Mouse (Mus musculus): ENCODE data around the gene Ccnq. TPM values are rescaled to one million over a fixed set of nuclear protein-coding genes. Genes with fewer than 3 reads are reported as not detected.
"Not testable (repeated sequence)": the region's sequence is repeated elsewhere in the genome, so short reads cannot be mapped to it uniquely, and the experiment has no call there.

The Ccnq gene
- total RNA-seq, 2 experiments from 2014 or later = 9.8 to 13.0 TPM

GRCm38 (mm10) chr11:78780002-78780401 lies 28.5 kb upstream of the Ccnq start:
- no peak for DNase-seq

GRCm38 (mm10) chr11:78777851-78778680 lies 26.5 kb upstream of the Ccnq start:
- H3K27ac ChIP-seq = no peak overlapping the region
- TF ChIP-seq CTCF (IDR thresholded peaks at IDR 0.05) = no peak
- intact Hi-C loops (cut with DNase I) = no loop called here
- no peak overlapping the region for H3K4me3 ChIP-seq
- no peak for DNase-seq

More at GRCm38 (mm10) chr11:78780002-78780401, 28.5 kb upstream of the Ccnq start:
- no peak overlapping the region for H3K4me3 ChIP-seq
- no peak for TF ChIP-seq CTCF (IDR thresholded peaks at IDR 0.05)
- no peak overlapping the region for H3K27ac ChIP-seq
- intact Hi-C loops (cut with DNase I) = no loop called here

DNA sequence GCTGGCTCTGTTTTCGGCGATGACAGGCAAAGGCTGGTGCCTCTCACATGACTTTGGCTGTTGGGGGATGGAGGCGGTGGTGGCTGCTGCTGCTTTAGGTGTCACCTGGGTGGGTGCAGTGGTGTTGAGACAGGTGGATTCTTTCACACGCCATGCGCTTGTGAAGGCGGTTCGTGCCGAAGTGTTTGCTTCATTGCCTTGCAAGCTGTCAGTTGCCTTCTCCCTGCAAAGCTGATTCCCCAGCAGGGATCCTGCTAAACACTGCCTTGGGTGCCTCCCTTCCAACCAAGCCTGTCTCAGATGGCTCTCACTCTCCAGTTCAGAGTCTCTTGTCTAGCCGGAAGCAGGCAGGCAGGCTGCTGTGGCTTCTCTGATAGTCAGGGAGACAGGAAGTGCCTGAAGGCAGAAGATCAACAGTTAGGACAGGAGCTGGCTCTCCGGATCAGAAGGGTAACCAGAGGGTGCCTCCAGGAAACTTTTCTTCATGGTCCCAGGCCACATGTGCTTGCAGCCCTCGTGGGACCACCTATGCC lies 20.3 kb upstream of the Ccnq start:
- no peak overlapping the region for H3K27ac ChIP-seq
- DNase-seq = no peak
- intact Hi-C loops (cut with DNase I) = no loop called here
- H3K4me3 ChIP-seq = no peak overlapping the region
- no peak for TF ChIP-seq CTCF (IDR thresholded peaks at IDR 0.05)

- no peak overlapping the region for H3K4me3 ChIP-seq
- no peak overlapping the region for H3K27ac ChIP-seq
- TF ChIP-seq CTCF (IDR thresholded peaks at IDR 0.05) = no peak
- intact Hi-C loops (cut with DNase I) = no loop called here
- DNase-seq = no peak
These were observed 18.9 kb upstream of the Ccnq start for GRCm38 (mm10) chr11:78770436-78770835.

DNA sequence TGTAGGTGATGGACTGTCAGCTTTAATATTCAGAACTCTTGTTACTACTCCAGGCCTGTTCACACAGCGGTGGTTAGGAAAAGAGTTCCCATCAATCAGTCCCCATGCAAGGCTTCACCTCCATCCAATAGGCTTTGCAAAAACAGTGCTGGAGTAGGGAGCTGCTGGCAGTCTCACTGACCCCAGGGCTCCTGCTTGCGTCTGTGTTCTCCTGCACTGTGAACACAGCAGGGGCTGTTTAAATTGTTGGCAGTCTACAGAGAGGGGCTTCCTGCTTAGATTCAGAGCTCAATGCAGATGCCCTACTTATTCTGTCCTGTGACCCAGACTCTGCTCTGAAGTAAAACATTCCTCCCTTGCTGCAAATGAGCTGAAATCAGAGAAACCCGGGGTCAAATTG lies 17.2 kb upstream of the Ccnq start:
- TF ChIP-seq CTCF (IDR thresholded peaks at IDR 0.05) = no peak
- H3K4me3 ChIP-seq = no peak overlapping the region
- intact Hi-C loops (cut with DNase I) = no loop called here
- no peak for DNase-seq
- H3K27ac ChIP-seq = no peak overlapping the region

DNA sequence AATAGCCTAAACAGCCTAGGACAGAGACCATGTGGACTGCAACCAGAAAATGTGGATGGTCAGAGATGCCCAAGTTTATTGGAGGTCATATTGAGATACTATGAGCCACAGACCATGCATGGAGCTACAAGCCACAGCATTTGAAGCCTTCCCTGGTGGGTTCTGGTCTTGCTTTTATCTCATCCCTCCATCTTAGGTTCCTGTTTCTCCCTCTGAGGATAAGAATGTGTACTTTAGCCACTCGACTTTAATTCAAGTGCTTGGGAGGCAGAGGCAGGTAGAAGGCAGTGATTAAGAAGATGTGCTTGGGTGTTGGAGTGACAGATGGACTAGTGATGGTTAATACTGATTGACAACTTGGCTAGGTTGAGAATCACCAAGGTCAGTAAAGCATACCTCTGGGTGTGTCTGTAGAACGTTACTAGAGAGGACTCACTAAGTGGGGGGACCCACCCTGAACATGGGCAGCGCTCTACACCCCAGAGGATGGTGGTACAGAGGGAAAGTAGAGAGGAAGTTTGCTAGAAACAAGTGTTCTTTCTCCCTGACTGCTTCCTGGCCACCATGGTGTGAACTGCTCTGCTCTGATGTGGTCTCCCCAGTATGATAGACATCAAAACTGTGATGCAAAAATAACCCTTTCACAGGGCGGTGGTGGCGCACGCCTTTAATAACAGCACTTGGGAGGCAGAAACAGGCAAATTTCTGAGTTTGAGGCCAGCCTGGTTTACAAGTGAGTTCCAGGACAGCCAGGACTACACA lies 14.7 kb upstream of the Ccnq start:
- intact Hi-C loops (cut with DNase I) = no loop called here
- no peak for DNase-seq
- H3K27ac ChIP-seq = no peak overlapping the region
- no peak overlapping the region for H3K4me3 ChIP-seq
- TF ChIP-seq CTCF (IDR thresholded peaks at IDR 0.05) = no peak

DNA sequence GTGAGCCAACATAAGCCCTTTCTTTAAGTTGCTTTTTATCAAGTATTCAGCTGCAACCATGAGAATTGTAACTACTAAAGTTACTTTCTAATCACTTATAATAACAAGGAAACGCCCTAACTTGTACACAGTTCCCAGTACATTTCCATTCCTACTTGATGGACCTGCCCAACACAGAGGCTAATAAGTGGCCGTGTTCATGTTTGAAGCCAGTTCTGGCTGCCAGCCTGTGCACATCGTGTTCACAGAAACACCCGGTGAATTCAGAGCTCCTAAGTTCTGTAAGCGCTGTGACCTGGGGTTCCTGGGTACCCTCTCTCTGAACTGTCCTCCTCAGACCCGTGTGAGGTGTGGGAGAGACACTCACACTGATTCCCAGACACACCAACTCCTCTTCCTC lies 13.3 kb upstream of the Ccnq start:
- no peak for DNase-seq
- H3K4me3 ChIP-seq = no peak overlapping the region
- TF ChIP-seq CTCF (IDR thresholded peaks at IDR 0.05) = no peak
- H3K27ac ChIP-seq = no peak overlapping the region
- intact Hi-C loops (cut with DNase I) = no loop called here

DNA sequence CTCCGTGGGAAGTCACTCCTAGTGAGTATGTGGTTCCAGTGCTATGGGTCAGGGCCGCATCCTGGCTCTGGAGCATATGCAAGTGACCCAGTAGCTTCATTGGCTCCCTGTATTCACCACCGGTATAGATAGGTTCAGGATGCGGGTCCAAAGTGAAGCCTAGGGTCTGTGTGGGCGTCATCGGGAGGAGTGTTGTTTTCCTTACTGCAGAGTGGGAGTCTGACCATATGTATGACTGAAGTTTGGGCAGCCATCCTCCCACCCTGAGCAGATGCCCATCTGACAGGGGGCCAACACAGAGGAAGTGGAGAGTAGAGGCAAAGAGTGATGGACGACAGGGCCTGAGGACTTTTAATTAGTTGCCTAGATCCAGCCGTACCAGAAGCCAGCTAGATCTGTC lies 12.8 kb upstream of the Ccnq start:
- no peak overlapping the region for H3K27ac ChIP-seq
- no peak for TF ChIP-seq CTCF (IDR thresholded peaks at IDR 0.05)
- intact Hi-C loops (cut with DNase I) = no loop called here
- no peak overlapping the region for H3K4me3 ChIP-seq
- no peak for DNase-seq

GRCm38 (mm10) chr11:78762201-78762600 lies 10.7 kb upstream of the Ccnq start:
- no peak overlapping the region for H3K4me3 ChIP-seq
- intact Hi-C loops (cut with DNase I) = no loop called here
- TF ChIP-seq CTCF (IDR thresholded peaks at IDR 0.05) = no peak
- H3K27ac ChIP-seq = no peak overlapping the region
- DNase-seq = no peak

DNA sequence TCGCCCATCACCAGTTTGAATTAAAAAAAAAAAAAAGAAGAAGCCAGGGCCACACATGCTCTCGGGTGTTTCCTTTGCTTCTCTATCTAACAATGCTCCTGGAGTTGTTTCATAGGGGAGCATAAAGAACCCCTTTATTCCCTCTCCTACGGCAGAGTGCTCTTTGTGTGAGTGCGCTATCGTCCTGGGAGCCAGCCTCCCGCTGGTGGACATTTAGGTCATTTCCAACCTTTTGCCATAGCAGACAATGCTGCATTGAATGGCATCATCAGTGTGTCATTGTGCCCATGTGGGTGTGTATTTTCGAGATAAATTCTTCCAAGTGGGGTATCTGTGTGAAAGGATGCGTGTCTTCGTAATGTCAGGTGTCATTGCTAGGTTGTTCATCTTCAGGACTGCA lies 9.6 kb upstream of the Ccnq start:
- Histone ChIP-seq H3K4me3 (no peak overlapping the region), H3K27ac (no peak overlapping the region)
- intact Hi-C loops (cut with DNase I) = no loop called here
- no peak for DNase-seq
- no peak for TF ChIP-seq CTCF (IDR thresholded peaks at IDR 0.05)

- Histone ChIP-seq H3K27ac (no peak overlapping the region), H3K4me3 (no peak overlapping the region)
- DNase-seq = no peak
- no peak for TF ChIP-seq CTCF (IDR thresholded peaks at IDR 0.05)
- intact Hi-C loops (cut with DNase I) = no loop called here
These were observed 3.8 kb upstream of the Ccnq start for GRCm38 (mm10) chr11:78755299-78755698.

GRCm38 (mm10) chr11:78754177-78754576 lies 2.6 kb upstream of the Ccnq start:
- DNase-seq; H3K4me3 ChIP-seq; H3K27ac ChIP-seq; intact Hi-C loops (cut with DNase I): not testable (repeated sequence)

- H3K27ac ChIP-seq = no peak overlapping the region
- TF ChIP-seq CTCF (IDR thresholded peaks at IDR 0.05) = no peak
- intact Hi-C loops (cut with DNase I) = no loop called here
- H3K4me3 ChIP-seq = no peak overlapping the region
- DNase-seq = no peak
These were observed 1.7 kb upstream of the Ccnq start for GRCm38 (mm10) chr11:78753183-78753582.
